Mouse (Mus musculus) liver, embryonic 13.5 days (tissue): Measurements from ENCODE around the gene Timm10. TPM values are rescaled to one million over a fixed set of nuclear protein-coding genes. Genes with fewer than 3 reads are reported as not detected.
"Not testable (repeated sequence)": the region's sequence is repeated elsewhere in the genome, so short reads cannot be mapped to it uniquely, and the experiment has no call there.

Experiments
- ATAC-seq: fragments of 200-750 bp; cut with Nextera tagmentation; 2 replicates; pipeline ENCODE4 v1.8.0; 2017; ENCODE audit warnings: low read depth, mild to moderate bottlenecking, moderate number of reproducible peaks, moderate library complexity
- DNase-seq: peaks from one replicate; pipeline ENCODE4 v3.0.0; 2022
- H3K27ac ChIP-seq: fragments of 300-500 bp; sonication (generic); 2 replicates; pipeline ENCODE4 v1.5.1; 2015; ENCODE audit warnings: moderate library complexity, mild to moderate bottlenecking, inconsistent platforms
- H3K27me3 ChIP-seq: fragments of 300-500 bp; sonication (generic); 2 replicates; pipeline ENCODE4 v1.6.1; 2015; ENCODE audit warnings: mild to moderate bottlenecking, inconsistent platforms
- H3K36me3 ChIP-seq: fragments of 300-500 bp; sonication (generic); 2 replicates; pipeline ENCODE4 v1.6.1; 2015; ENCODE audit warnings: mild to moderate bottlenecking, inconsistent platforms
- H3K4me1 ChIP-seq: fragments of 300-500 bp; sonication (generic); replicated peaks from 2 replicates; pipeline ENCODE4 v1.6.1; 2015; ENCODE audit warnings: inconsistent platforms
- H3K4me2 ChIP-seq: fragments of 300-500 bp; sonication (generic); 2 replicates; pipeline ENCODE4 v1.6.1; 2015; ENCODE audit warnings: inconsistent platforms, mild to moderate bottlenecking, moderate library complexity
- H3K4me3 ChIP-seq: fragments of 300-500 bp; sonication (generic); replicated peaks from 2 replicates; pipeline ENCODE4 v1.5.1; 2015; ENCODE audit warnings: mild to moderate bottlenecking, inconsistent platforms
- H3K9ac ChIP-seq: fragments of 300-500 bp; sonication (generic); 2 replicates; pipeline ENCODE4 v1.6.1; 2015; ENCODE audit warnings: mild to moderate bottlenecking, inconsistent platforms
- H3K9me3 ChIP-seq: fragments of 300-500 bp; sonication (generic); replicated peaks from 2 replicates; pipeline ENCODE4 v1.6.1; 2016; ENCODE audit warnings: inconsistent platforms
- WGBS: fragments of 180-500 bp; shearing (Covaris S2); methylation state at CpG from one replicate; pipeline ENCODE4 v1.1.7; 2015; ENCODE audit not compliant: insufficient replicate concordance; 5-methylcytosine and 5-hydroxymethylcytosine counted together
- polyA plus RNA-seq: library from polyadenylated mRNA; unstranded; fragments of >200 nt; fragmentation: Nextera tagmentation; extraction: Ambion mirVana; gene quantifications from 2 replicates; pipeline ENCODE4 v1.2.1, GENCODE M21; 2015

The Timm10 gene
- polyA plus RNA-seq, 1 experiment from 2014 or later, result 51.5 TPM

DNA sequence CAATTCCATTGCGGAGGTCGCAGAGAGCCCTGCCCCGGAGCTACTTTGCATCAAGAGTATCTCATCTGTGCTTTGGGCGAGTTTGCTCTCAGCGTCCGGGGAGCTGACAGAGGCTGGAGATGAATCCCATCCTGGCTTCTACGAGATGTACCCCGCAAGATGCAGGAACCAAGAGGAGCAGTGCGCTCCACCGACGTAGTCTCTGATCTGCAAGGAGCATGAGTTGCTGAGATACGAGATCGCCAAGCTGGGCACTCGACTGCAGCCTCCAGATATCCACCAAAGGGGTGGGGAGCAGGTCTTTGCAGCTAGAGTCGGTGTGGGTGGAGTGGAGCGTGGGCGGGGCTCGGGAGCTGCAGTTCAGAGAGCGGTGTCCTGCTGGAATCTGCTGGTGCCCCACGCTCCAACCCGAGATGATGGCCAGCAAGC is 28.3 kb upstream of the Timm10 start, which contains the start of gene Ube2l6:
Gene Ube2l6, plus strand, starts transcription at position 336 of the 429 bp plus-strand sequence.
- Histone ChIP-seq H3K27me3 (no peaks in the 10 kb centered on the region), H3K27ac (peak within 1 kb of the TSS; percentile 98), H3K36me3 (peaks cover 19% of the 10 kb centered on the region), H3K4me1 (peaks cover 68% of the 10 kb centered on the region), H3K9me3 (peaks cover 8% of the 10 kb centered on the region), H3K9ac (peak within 1 kb of the TSS; percentile 93), H3K4me3 (peak within 1 kb of the TSS; percentile 83), H3K4me2 (peak within 1 kb of the TSS; percentile 80)
- peak; percentile 94 for DNase-seq
- ATAC-seq, result peak; percentile 93
- under 1% methylated on average over 21 of the region's 21 CpGs for WGBS

- ATAC-seq (peak; percentile 57), DNase-seq (peak; percentile 72)
- Histone ChIP-seq H3K27ac (peak overlapping the region; percentile 98), H3K4me1 (peaks cover 67% of the 10 kb centered on the region), H3K27me3 (no peaks in the 10 kb centered on the region), H3K9ac (peak overlapping the region; percentile 93), H3K9me3 (peaks cover 8% of the 10 kb centered on the region), H3K4me2 (peak overlapping the region; percentile 80), H3K36me3 (peaks cover 25% of the 10 kb centered on the region), H3K4me3 (peak overlapping the region; percentile 83)
- WGBS, result under 1% methylated on average over 16 of the region's 16 CpGs
These were observed 27.7 kb upstream of the Timm10 start for GRCm38 (mm10) chr2:84799041-84799561.

DNA sequence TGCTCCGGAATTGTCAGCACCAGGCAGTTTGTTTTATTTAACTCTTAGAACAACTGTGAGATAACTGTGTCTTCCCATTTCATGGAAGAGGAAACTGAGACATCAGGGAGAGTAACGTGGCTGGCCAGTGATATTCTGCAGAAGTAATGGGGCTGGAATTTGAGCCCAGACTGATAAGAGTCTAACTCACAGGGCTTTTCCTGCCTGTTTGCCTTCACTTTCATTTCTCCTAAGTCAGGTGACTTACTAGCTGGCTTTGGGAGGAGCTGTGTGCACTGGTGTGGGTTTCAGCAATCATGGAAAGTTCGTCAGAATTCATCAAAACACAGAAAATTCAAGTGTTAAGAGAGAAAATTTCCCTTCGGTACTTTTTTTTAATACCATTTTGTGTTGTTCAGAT is 26.5 kb upstream of the Timm10 start:
- H3K4me2 ChIP-seq, result peak overlapping the region; percentile 80
- WGBS, result 39% methylated on average over 4 of the region's 4 CpGs
- H3K27me3 ChIP-seq, result no peaks in the 10 kb centered on the region
- DNase-seq, result peak; percentile 29
- peaks cover under 1% of the 10 kb centered on the region for H3K9me3 ChIP-seq
- peaks cover 65% of the 10 kb centered on the region for H3K4me1 ChIP-seq
- peak overlapping the region; percentile 83 for H3K4me3 ChIP-seq
- peaks cover 37% of the 10 kb centered on the region for H3K36me3 ChIP-seq
- peak; percentile 14 for ATAC-seq
- H3K9ac ChIP-seq, result peak overlapping the region; percentile 93
- H3K27ac ChIP-seq, result peak overlapping the region; percentile 98

DNA sequence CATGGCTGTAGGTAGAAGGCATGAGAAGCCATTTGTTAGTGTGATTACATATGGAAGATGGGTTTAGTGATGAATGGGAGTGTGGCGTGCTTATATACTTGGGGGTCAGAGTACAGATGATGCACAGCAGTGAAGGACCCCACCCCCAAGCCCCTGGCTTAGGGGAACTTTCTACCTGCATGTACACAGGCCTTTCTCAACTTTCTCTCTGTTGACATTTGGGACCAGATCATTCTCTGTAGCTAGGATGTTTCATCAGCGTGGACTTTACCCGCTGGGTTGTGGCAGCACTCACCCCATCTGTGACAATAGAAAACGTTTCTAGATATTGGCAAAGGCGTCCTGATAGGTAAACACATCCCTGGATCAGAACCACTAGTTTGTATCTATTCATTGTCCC is 25.6 kb upstream of the Timm10 start:
- 69% methylated on average over 5 of the region's 5 CpGs for WGBS
- H3K27me3 ChIP-seq, H3K9me3 ChIP-seq, DNase-seq, ATAC-seq: not testable (repeated sequence)
- Histone ChIP-seq H3K36me3 (peaks cover 47% of the 10 kb centered on the region), H3K9ac (peak overlapping the region; percentile 53), H3K27ac (peak overlapping the region; percentile 65; the same call in 1 of the 2 replicates), H3K4me2 (peak overlapping the region; percentile 80), H3K4me3 (peak overlapping the region; percentile 83), H3K4me1 (peaks cover 70% of the 10 kb centered on the region)

- H3K4me3 ChIP-seq, result no peak overlapping the region
- peaks cover 73% of the 10 kb centered on the region for H3K36me3 ChIP-seq
- WGBS, result 85% methylated on average over 7 of the region's 7 CpGs
- no peaks in the 10 kb centered on the region for H3K27me3 ChIP-seq
- H3K9me3 ChIP-seq, result no peaks in the 10 kb centered on the region
- ATAC-seq (no peak), DNase-seq (no peak)
- H3K9ac ChIP-seq, result no peak overlapping the region
- H3K4me2 ChIP-seq, result no peak overlapping the region
- no peak overlapping the region for H3K27ac ChIP-seq
- peaks cover 82% of the 10 kb centered on the region for H3K4me1 ChIP-seq
These were observed 22.8 kb upstream of the Timm10 start for GRCm38 (mm10) chr2:84803963-84804362.

GRCm38 (mm10) chr2:84806546-84806945 is 20.3 kb upstream of the Timm10 start:
- Histone ChIP-seq H3K4me1 (peaks cover 87% of the 10 kb centered on the region), H3K9ac (no peak overlapping the region), H3K27me3 (no peaks in the 10 kb centered on the region), H3K27ac (peak overlapping the region; percentile 6; the same call in 1 of the 2 replicates), H3K4me3 (no peak overlapping the region), H3K9me3 (no peaks in the 10 kb centered on the region; the same call in 1 of the 2 replicates), H3K4me2 (no peak overlapping the region), H3K36me3 (peaks cover 93% of the 10 kb centered on the region)
- 64% methylated on average over 5 of the region's 5 CpGs for WGBS
- DNase-seq (no peak), ATAC-seq (no peak)

GRCm38 (mm10) chr2:84809330-84809729 is 17.5 kb upstream of the Timm10 start:
- Histone ChIP-seq H3K27me3 (no peaks in the 10 kb centered on the region), H3K36me3 (peaks cover 66% of the 10 kb centered on the region), H3K4me3 (no peak overlapping the region), H3K4me2 (no peak overlapping the region), H3K27ac (peak overlapping the region; percentile 77), H3K4me1 (peaks cover 89% of the 10 kb centered on the region), H3K9ac (0 out of 2 replicates have a peak overlapping the region, but pooled peaks have one; percentile 44), H3K9me3 (no peaks in the 10 kb centered on the region; the same call in 1 of the 2 replicates)
- no peak for ATAC-seq
- no peak for DNase-seq

DNA sequence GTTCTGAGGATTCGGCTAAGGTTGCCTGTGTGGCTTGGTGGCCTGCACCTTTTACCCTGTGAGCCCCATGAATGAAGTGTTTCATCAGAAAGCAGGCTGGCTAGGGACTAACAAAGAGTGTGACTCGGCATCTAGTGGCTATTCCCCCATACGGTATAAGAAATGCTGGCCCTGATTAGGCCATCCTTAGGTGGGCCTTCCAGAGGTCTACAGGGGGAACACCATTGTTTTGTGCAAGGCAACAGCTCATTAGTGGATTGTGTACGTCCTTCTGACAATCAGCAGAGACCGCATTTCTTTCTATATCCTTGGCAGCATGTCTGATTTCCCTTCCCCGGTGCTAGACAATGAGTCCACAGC is 16.3 kb upstream of the Timm10 start:
- peaks cover 91% of the 10 kb centered on the region for H3K4me1 ChIP-seq
- peak overlapping the region; percentile 75 for H3K4me2 ChIP-seq
- no peak for DNase-seq
- peak overlapping the region; percentile 62 for H3K9ac ChIP-seq
- no peaks in the 10 kb centered on the region; the same call in 1 of the 2 replicates for H3K9me3 ChIP-seq
- 65% methylated on average over 6 of the region's 6 CpGs for WGBS
- no peak for ATAC-seq
- H3K36me3 ChIP-seq, result peaks cover 54% of the 10 kb centered on the region
- peaks cover 5% of the 10 kb centered on the region for H3K27me3 ChIP-seq
- peak overlapping the region; percentile 14; the same call in 1 of the 2 replicates for H3K4me3 ChIP-seq
- H3K27ac ChIP-seq, result peak overlapping the region; percentile 98

- peak overlapping the region; percentile 75 for H3K4me2 ChIP-seq
- ATAC-seq, result peak; percentile 4; the same call in 1 of the 2 replicates
- H3K27me3 ChIP-seq, result peaks cover 10% of the 10 kb centered on the region
- peaks cover 88% of the 10 kb centered on the region for H3K4me1 ChIP-seq
- DNase-seq, result peak; percentile 84
- WGBS, result 25% methylated on average over 26 of the region's 26 CpGs
- peak overlapping the region; percentile 75 for H3K9ac ChIP-seq
- H3K27ac ChIP-seq, result peak overlapping the region; percentile 98
- H3K36me3 ChIP-seq, result peaks cover 49% of the 10 kb centered on the region
- H3K4me3 ChIP-seq, result peak overlapping the region; percentile 37
- no peaks in the 10 kb centered on the region; the same call in 1 of the 2 replicates for H3K9me3 ChIP-seq
These were observed 15.8 kb upstream of the Timm10 start for GRCm38 (mm10) chr2:84810886-84811577.

DNA sequence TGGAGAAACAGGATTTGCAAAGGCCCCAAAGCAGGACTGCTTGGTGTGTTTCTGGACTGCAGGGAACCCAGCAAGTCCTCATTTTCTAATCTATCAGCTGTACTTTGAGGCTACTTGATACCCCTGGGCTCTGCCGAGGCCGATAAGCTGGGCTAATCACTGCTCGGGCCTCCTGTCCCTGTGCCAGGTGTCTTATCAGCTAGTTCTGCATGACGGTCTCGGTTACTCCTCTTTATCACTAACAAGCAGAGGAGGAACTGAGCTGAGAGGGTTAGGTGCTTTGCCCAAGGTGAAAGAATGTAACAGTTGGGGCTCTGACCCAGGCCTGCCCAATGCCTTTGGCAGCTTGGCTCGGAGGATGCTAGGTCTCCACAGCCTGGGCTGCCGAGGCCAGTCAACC is 14.9 kb upstream of the Timm10 start:
- peak; percentile 97 for ATAC-seq
- 16% methylated on average over 7 of the region's 7 CpGs for WGBS
- peak; percentile 94 for DNase-seq
- Histone ChIP-seq H3K4me1 (peaks cover 79% of the 10 kb centered on the region), H3K9me3 (no peaks in the 10 kb centered on the region; the same call in 1 of the 2 replicates), H3K4me2 (peak overlapping the region; percentile 75), H3K27ac (peak overlapping the region; percentile 98), H3K36me3 (peaks cover 40% of the 10 kb centered on the region), H3K9ac (peak overlapping the region; percentile 76), H3K27me3 (peaks cover 18% of the 10 kb centered on the region), H3K4me3 (peak overlapping the region; percentile 41)

GRCm38 (mm10) chr2:84812676-84813075 is 14.1 kb upstream of the Timm10 start:
- Histone ChIP-seq H3K27ac (peak overlapping the region; percentile 98), H3K36me3 (peaks cover 34% of the 10 kb centered on the region), H3K9me3 (no peaks in the 10 kb centered on the region; the same call in 1 of the 2 replicates), H3K4me1 (peaks cover 74% of the 10 kb centered on the region), H3K4me3 (peak overlapping the region; percentile 41), H3K4me2 (peak overlapping the region; percentile 75), H3K9ac (peak overlapping the region; percentile 76), H3K27me3 (peaks cover 24% of the 10 kb centered on the region)
- 65% methylated on average over 6 of the region's 6 CpGs for WGBS
- no peak for ATAC-seq
- peak; percentile 16 for DNase-seq
